Mouse (Mus musculus): Measurements from ENCODE around the gene St8sia6. TPM values are rescaled to one million over a fixed set of nuclear protein-coding genes. Genes with fewer than 3 reads are reported as not detected.
"Not testable (repeated sequence)": the region's sequence is repeated elsewhere in the genome, so short reads cannot be mapped to it uniquely, and the experiment has no call there.

The St8sia6 gene
- polyA plus RNA-seq, 1 experiment from 2014 or later, result 0.02 TPM

DNA sequence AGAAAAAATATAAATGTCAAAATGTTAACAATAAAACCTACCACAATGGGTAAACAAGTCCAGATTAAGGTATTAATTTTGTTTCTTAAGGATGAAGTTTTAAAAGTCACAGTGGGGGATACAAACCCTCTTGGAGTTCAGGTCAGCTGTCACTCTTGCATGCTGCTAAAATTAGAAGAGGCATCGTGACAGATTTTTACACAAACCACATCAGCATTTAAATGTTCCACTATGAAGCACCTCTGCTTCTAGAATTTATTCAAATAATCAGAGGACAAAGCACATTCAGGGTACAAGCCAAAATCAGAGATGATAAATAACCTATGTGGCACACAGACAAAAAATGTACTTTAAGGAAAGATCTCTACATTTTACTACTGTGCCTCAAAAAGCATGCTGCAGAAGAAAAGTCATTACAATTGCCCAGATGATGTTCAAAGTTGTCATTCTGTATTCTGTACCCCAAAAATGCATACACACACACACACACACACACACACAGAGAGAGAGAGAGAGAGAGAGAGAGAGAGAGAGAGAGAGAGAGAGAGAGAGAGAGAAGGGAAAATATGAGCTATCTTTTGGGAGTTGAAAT is 7.2 kb downstream of the St8sia6 start:
- TF ChIP-seq CTCF (IDR thresholded peaks at IDR 0.05; ENCODE audit: low read depth) (no peak), EP300 (IDR thresholded peaks at IDR 0.05; ENCODE audit: low read depth) (no peak)
- H3K36me3 ChIP-seq (replicated peaks; ENCODE audit: insufficient read depth, low read length), result no peaks in the 10 kb centered on the region
- WGBS (ENCODE audit: insufficient replicate concordance), result 39% methylated on average over 1 of the region's 1 CpGs

GRCm38 (mm10) chr2:13785992-13786391 is 7.9 kb downstream of the St8sia6 start:
- not testable (repeated sequence) for H3K27me3 ChIP-seq (ENCODE audit: insufficient read depth, low read length); H3K36me3 ChIP-seq (replicated peaks; ENCODE audit: insufficient read depth, low read length); H3K4me3 ChIP-seq (ENCODE audit: low read depth, low read length); H3K9me3 ChIP-seq (ENCODE audit: low read length); H3K4me2 ChIP-seq (ENCODE audit: low read depth, low read length); H3K4me1 ChIP-seq (ENCODE audit: insufficient read depth); ATAC-seq; DNase-seq; H3K27ac ChIP-seq (ENCODE audit: low read depth); H3K9ac ChIP-seq (replicated peaks)
- WGBS (ENCODE audit: insufficient replicate concordance), result 23% methylated on average over 3 of the region's 3 CpGs

More for the DNA sequence above, 7.2 kb downstream of the St8sia6 start:
- DNase-seq (no peak), ATAC-seq (no peak)
- Histone ChIP-seq H3K9ac (replicated peaks) (no peak overlapping the region), H3K4me2 (ENCODE audit: low read depth, low read length) (no peak overlapping the region), H3K9me3 (ENCODE audit: low read length) (no peaks in the 10 kb centered on the region), H3K4me1 (ENCODE audit: insufficient read depth) (no peaks in the 10 kb centered on the region), H3K27me3 (ENCODE audit: insufficient read depth, low read length) (no peaks in the 10 kb centered on the region), H3K4me3 (ENCODE audit: low read depth, low read length) (no peak overlapping the region), H3K27ac (ENCODE audit: low read depth) (no peak overlapping the region)

- no peaks in the 10 kb centered on the region for H3K9me3 ChIP-seq (ENCODE audit: low read length)
- H3K36me3 ChIP-seq (replicated peaks; ENCODE audit: insufficient read depth, low read length), result no peaks in the 10 kb centered on the region
- H3K27ac ChIP-seq (ENCODE audit: low read depth), result no peak overlapping the region
- no peak overlapping the region for H3K9ac ChIP-seq (replicated peaks)
- H3K27me3 ChIP-seq (ENCODE audit: insufficient read depth, low read length), result no peaks in the 10 kb centered on the region
- no peak overlapping the region for H3K4me3 ChIP-seq (ENCODE audit: low read depth, low read length)
- 43% methylated on average over 2 of the region's 2 CpGs for WGBS (ENCODE audit: insufficient replicate concordance)
- no peak for TF ChIP-seq CTCF (IDR thresholded peaks at IDR 0.05; ENCODE audit: low read depth)
- TF ChIP-seq EP300 (IDR thresholded peaks at IDR 0.05; ENCODE audit: low read depth), result no peak
- ATAC-seq, result no peak
- H3K4me2 ChIP-seq (ENCODE audit: low read depth, low read length), result no peak overlapping the region
- no peaks in the 10 kb centered on the region for H3K4me1 ChIP-seq (ENCODE audit: insufficient read depth)
- no peak for DNase-seq
These were observed 8.6 kb downstream of the St8sia6 start for GRCm38 (mm10) chr2:13785247-13785646.

GRCm38 (mm10) chr2:13784448-13784847 is 9.4 kb downstream of the St8sia6 start:
- no peaks in the 10 kb centered on the region for H3K36me3 ChIP-seq (replicated peaks; ENCODE audit: insufficient read depth, low read length)
- no peaks in the 10 kb centered on the region for H3K9me3 ChIP-seq (ENCODE audit: low read length)
- 85% methylated on average over 1 of the region's 1 CpGs for WGBS (ENCODE audit: insufficient replicate concordance)
- H3K27me3 ChIP-seq (ENCODE audit: insufficient read depth, low read length), result no peaks in the 10 kb centered on the region
- H3K9ac ChIP-seq (replicated peaks), result no peak overlapping the region
- no peak for TF ChIP-seq CTCF (IDR thresholded peaks at IDR 0.05; ENCODE audit: low read depth)
- TF ChIP-seq EP300 (IDR thresholded peaks at IDR 0.05; ENCODE audit: low read depth), result no peak
- ATAC-seq (no peak), DNase-seq (no peak)
- no peak overlapping the region for H3K4me2 ChIP-seq (ENCODE audit: low read depth, low read length)
- H3K4me1 ChIP-seq (ENCODE audit: insufficient read depth), result no peaks in the 10 kb centered on the region
- no peak overlapping the region for H3K27ac ChIP-seq (ENCODE audit: low read depth)
- H3K4me3 ChIP-seq (ENCODE audit: low read depth, low read length), result no peak overlapping the region

GRCm38 (mm10) chr2:13777032-13777431 is 16.8 kb downstream of the St8sia6 start:
- TF ChIP-seq EP300 (IDR thresholded peaks at IDR 0.05; ENCODE audit: low read depth), result no peak
- TF ChIP-seq CTCF (IDR thresholded peaks at IDR 0.05; ENCODE audit: low read depth), result no peak
- ATAC-seq, result no peak

DNA sequence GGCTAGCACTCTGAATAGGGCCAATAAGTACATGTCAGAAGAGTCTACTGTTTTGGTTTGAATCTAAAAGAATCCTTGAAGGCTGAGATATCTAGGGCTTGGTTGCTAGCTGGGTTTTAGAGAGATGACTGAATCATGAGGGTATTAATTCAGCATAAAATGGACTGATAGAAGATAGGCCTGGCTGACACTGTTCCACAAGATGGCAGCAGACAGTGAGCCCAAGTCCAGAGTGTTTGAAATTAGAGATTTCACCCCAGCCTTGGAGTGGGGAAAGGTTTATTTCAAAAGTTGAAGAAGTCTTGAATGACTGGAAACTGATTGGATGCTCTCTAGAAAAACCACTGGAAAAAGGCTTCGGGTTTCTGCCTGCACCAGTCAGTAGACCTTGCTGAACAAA is 17.4 kb downstream of the St8sia6 start:
- H3K36me3 ChIP-seq (replicated peaks; ENCODE audit: insufficient read depth, low read length), result no peaks in the 10 kb centered on the region
- TF ChIP-seq EP300 (IDR thresholded peaks at IDR 0.05; ENCODE audit: low read depth) (no peak), CTCF (IDR thresholded peaks at IDR 0.05; ENCODE audit: low read depth) (no peak)
- H3K4me3 ChIP-seq (ENCODE audit: low read depth, low read length), result no peak overlapping the region
- H3K4me2 ChIP-seq (ENCODE audit: low read depth, low read length), result no peak overlapping the region
- ATAC-seq (no peak), DNase-seq (no peak)
- no peak overlapping the region for H3K9ac ChIP-seq (replicated peaks)
- H3K9me3 ChIP-seq (ENCODE audit: low read length), result no peaks in the 10 kb centered on the region
- 61% methylated on average over 1 of the region's 1 CpGs for WGBS (ENCODE audit: insufficient replicate concordance)
- no peak overlapping the region for H3K27ac ChIP-seq (ENCODE audit: low read depth)
- no peaks in the 10 kb centered on the region for H3K4me1 ChIP-seq (ENCODE audit: insufficient read depth)
- no peaks in the 10 kb centered on the region for H3K27me3 ChIP-seq (ENCODE audit: insufficient read depth, low read length)

More at GRCm38 (mm10) chr2:13777032-13777431, 16.8 kb downstream of the St8sia6 start:
- no peaks in the 10 kb centered on the region for H3K27me3 ChIP-seq (ENCODE audit: insufficient read depth, low read length)
- H3K9me3 ChIP-seq (ENCODE audit: low read length), result no peaks in the 10 kb centered on the region
- no peak overlapping the region for H3K4me2 ChIP-seq (ENCODE audit: low read depth, low read length)
- H3K27ac ChIP-seq (ENCODE audit: low read depth), result no peak overlapping the region
- H3K9ac ChIP-seq (replicated peaks), result no peak overlapping the region
- no peak overlapping the region for H3K4me3 ChIP-seq (ENCODE audit: low read depth, low read length)
- no peak for DNase-seq
- H3K36me3 ChIP-seq (replicated peaks; ENCODE audit: insufficient read depth, low read length), result no peaks in the 10 kb centered on the region
- H3K4me1 ChIP-seq (ENCODE audit: insufficient read depth), result no peaks in the 10 kb centered on the region

DNA sequence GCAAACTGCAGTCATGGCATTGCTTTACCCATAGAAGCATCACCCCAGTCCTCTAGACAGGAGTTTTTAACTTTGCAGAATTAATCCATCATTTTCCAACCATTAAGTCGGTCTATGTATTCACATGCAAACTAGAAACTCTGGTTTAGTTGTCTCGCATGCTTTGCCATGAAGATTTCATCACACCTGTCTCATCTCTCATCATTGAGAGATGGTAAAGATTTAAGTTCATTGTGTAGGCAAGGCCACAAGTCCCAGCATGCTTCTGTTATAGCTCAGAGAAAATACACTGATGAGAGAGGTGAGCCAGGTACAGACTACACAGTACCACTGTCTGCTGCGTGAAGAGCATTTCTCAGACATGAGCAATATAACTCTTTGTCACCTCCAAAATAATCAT is 18.8 kb downstream of the St8sia6 start:
- TF ChIP-seq EP300 (IDR thresholded peaks at IDR 0.05; ENCODE audit: low read depth) (no peak), CTCF (IDR thresholded peaks at IDR 0.05; ENCODE audit: low read depth) (no peak)
- Histone ChIP-seq H3K4me2 (ENCODE audit: low read depth, low read length) (no peak overlapping the region), H3K9ac (replicated peaks) (no peak overlapping the region), H3K27ac (ENCODE audit: low read depth) (no peak overlapping the region), H3K36me3 (replicated peaks; ENCODE audit: insufficient read depth, low read length) (no peaks in the 10 kb centered on the region), H3K27me3 (ENCODE audit: insufficient read depth, low read length) (no peaks in the 10 kb centered on the region), H3K4me3 (ENCODE audit: low read depth, low read length) (no peak overlapping the region), H3K4me1 (ENCODE audit: insufficient read depth) (no peaks in the 10 kb centered on the region), H3K9me3 (ENCODE audit: low read length) (no peaks in the 10 kb centered on the region)
- WGBS (ENCODE audit: insufficient replicate concordance), result 82% methylated on average over 3 of the region's 3 CpGs
- ATAC-seq (no peak), DNase-seq (no peak)
